32 mouse cellular contexts compared by ENCODE assay signal in genomic region chr1:34056658-34057057, GRCm38 (mm10).
"Had no signal": no experiment of that assay in that cellular context is flagged by ENCODE, and none has a peak within 500 bp of the region (broad histone marks: within the 10 kb centered on the region; RNA-seq: fewer than 3 reads in every experiment).

No protein-coding gene starts in this region.

- ATAC-seq: hindbrain, embryonic 16.5 days; hindbrain, postnatal 0 days; inflammation-experienced regulatory T-cells, adult 6 months; intestine, embryonic 15.5 days; intestine, embryonic 16.5 days; intestine, postnatal 0 days had no signal

- H3K9me3 ChIP-seq: heart, embryonic 15.5 days; hindbrain, embryonic 10.5 days; hindbrain, embryonic 12.5 days; hindbrain, embryonic 13.5 days; hindbrain, embryonic 15.5 days; intestine, embryonic 15.5 days; kidney, embryonic 15.5 days had no signal

- H3K9ac ChIP-seq: heart, embryonic 13.5 days; heart, embryonic 15.5 days; hindbrain, embryonic 12.5 days; hindbrain, embryonic 13.5 days; hindbrain, embryonic 14.5 days; hindbrain, embryonic 15.5 days; intestine, embryonic 15.5 days; kidney, embryonic 15.5 days had no signal

- H3K27ac ChIP-seq: heart, embryonic 13.5 days; heart, embryonic 15.5 days; hindbrain, embryonic 10.5 days; hindbrain, embryonic 12.5 days; hindbrain, embryonic 13.5 days; hindbrain, embryonic 14.5 days; hindbrain, embryonic 15.5 days; hindbrain, postnatal 0 days; intestine, embryonic 15.5 days; kidney, embryonic 15.5 days; kidney, postnatal 0 days; layer of hippocampus, adult 2 months; left cerebral cortex, adult 2 months had no signal

- H3K4me3 ChIP-seq: heart, embryonic 13.5 days; heart, embryonic 15.5 days; hindbrain, embryonic 10.5 days; hindbrain, embryonic 12.5 days; hindbrain, embryonic 13.5 days; hindbrain, embryonic 15.5 days; intestine, embryonic 15.5 days; kidney, embryonic 15.5 days; layer of hippocampus, adult 2 months; left cerebral cortex, adult 2 months had no signal

- H3K4me2 ChIP-seq: heart, embryonic 13.5 days; heart, embryonic 15.5 days; hindbrain, embryonic 12.5 days; hindbrain, embryonic 13.5 days; hindbrain, embryonic 14.5 days; hindbrain, embryonic 15.5 days; intestine, embryonic 15.5 days; kidney, embryonic 15.5 days had no signal

- H3K36me3 ChIP-seq: heart, embryonic 13.5 days; heart, embryonic 15.5 days; hindbrain, embryonic 10.5 days; hindbrain, embryonic 12.5 days; hindbrain, embryonic 13.5 days; hindbrain, embryonic 15.5 days; intestine, embryonic 15.5 days; kidney, embryonic 15.5 days had no signal

- H3K27me3 ChIP-seq: heart, embryonic 13.5 days; heart, embryonic 15.5 days; hindbrain, embryonic 12.5 days; hindbrain, embryonic 13.5 days; hindbrain, embryonic 15.5 days; intestine, embryonic 15.5 days; kidney, embryonic 15.5 days had no signal

- DNase-seq: heart, postnatal 10 days; heart, postnatal 14 days; heart, postnatal 36 days; heart, postnatal 4 days; kidney, adult 11 months; kidney, adult 18-20 months; kidney, adult 2 months; kidney, adult 8-10 months; kidney, adult 9 months; kidney, postnatal 10 days; kidney, postnatal 14 days; kidney, postnatal 25 days; kidney, postnatal 4 days; layer of hippocampus, adult 9-11 months; layer of hippocampus, postnatal 36 days had no signal
